Mouse (Mus musculus) brain, embryonic 14.5 days (tissue): ENCODE results near the gene Kalrn.

ENCODE experiments used
- CTCF ChIP-seq: fragments of 200-500 bp; IDR thresholded peaks from 2 replicates; pipeline ENCODE4 v1.5.1; 2012; ENCODE audit warnings: inconsistent platforms, mild to moderate bottlenecking, moderate library complexity, borderline replicate concordance; ENCODE audit not compliant: insufficient read depth, insufficient read length; ENCODE audit errors: extremely low read depth
- POLR2A ChIP-seq: fragments of 200-500 bp; IDR thresholded peaks from 2 replicates; pipeline ENCODE4 v1.6.1; 2012; ENCODE audit warnings: mild to moderate bottlenecking, inconsistent platforms, borderline replicate concordance; ENCODE audit not compliant: poor library complexity, insufficient read depth, insufficient read length, severe bottlenecking; ENCODE audit errors: extremely low read depth

DNA sequence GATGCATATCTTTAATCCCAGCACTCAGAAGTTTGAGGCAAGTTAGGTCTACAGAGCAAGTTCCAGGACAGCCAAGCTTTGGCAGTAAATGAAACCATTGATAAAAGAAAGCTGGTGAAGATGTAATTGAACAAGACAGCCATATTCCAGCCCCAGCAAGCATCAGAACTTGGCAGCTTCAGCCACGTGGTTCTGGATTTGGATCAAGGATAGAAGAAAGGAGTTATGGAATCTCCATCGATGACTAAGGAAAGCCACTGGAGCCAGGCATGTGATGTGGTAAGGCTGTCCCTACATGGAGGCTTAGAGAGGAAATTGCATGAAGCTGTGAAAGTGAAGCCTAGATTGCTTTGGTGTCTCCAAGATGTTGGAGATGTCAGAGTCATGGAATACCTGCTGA, 40.7 kb upstream of the Kalrn start:
- TF ChIP-seq CTCF: no peak
- TF ChIP-seq POLR2A: no peak
